Mouse (Mus musculus) spleen, embryonic (tissue): ENCODE data around the gene Vwa1.
"Not testable (repeated sequence)": the region's sequence is repeated elsewhere in the genome, so short reads cannot be mapped to it uniquely, and the experiment has no call there.

Experiments
- CTCF ChIA-PET: fragments of 350-600 bp; sonication (Branson Sonifier 250); formaldehyde crosslinking; loops from one replicate; lab custom pipeline; 2022; lab: Charles Lee

Gene Vwa1

DNA sequence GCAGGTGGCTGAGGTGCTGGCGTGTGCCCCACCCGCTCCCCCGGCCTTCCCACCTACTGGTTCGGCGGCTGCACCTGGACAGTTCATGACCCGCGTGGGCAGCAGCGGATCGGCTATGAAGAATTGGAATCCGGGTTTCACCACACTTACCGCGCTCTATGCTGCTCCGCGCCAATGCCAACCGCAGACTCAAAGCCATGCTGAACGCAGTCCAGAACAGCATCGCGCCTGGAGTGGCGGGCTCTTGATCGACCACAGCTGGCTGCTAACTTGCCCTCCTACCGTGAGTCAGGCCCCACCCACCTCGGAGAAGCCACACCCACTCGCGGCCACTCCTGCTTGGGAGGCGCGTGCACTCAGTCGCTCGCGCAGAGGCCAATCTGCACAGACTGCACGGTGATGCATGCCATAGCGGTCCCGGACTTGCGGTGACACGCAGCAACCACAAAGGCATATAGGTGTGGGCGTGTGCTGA is at the start of gene Vwa1:
Gene Vwa1 (minus strand): TSS at position 419 of the 475 bp plus-strand sequence.
- CTCF ChIA-PET: interaction anchor here (0.6 kb wide), 1 partner anchor 10 kb away, joined by 3 read pairs; no protein-coding TSS in a partner anchor

- CTCF ChIA-PET: no interaction called here
Measured at GRCm38 (mm10) chr4:155823443-155823842, 48.9 kb upstream of the Vwa1 start.

DNA sequence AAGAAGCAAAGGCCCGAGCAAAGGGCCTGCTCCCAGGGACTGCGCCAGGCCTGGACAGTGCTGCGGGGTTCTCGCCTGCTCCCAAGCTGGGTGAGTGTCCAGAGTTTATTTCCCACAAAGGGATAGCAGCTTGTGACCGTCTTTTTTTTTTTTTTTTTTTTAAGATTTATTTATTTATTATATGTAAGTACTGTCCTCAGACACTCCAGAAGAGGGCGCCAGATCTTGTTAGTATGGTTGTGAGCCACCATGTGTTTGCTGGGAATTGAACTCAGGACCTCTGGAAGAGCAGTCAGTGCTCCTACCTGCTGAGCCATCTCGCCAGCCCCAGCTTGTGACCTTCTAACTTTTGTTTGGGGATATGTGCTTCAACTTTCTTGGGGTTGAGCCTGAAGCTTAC is 46.5 kb upstream of the Vwa1 start:
- CTCF ChIA-PET: interaction anchor here (0.6 kb wide), 1 partner anchor 595 kb away, joined by 4 read pairs; no protein-coding TSS in a partner anchor

DNA sequence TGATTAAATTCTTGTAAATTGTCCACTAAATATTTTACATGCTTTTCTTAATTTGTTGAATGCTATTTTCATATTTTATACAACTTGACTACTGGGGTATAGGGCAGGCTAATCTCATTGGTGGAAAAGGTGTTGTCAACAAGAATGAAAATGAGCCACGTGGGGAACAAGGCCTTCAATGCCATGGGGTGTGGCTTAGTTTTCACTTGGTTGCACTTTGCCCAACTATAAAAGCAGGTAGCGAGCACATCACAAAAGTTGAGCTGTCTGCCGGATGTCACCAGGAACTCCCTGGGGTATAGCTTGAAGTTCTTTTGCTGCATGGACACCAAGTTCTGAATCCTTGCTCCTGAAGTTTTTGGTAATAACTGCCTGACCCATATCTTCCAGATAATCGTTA is 43.0 kb upstream of the Vwa1 start:
- CTCF ChIA-PET: no interaction called here

GRCm38 (mm10) chr4:155812665-155813181 is 38.2 kb upstream of the Vwa1 start:
- CTCF ChIA-PET: interaction anchor here (1.5 kb wide), 1 partner anchor 12 kb away, joined by 3 read pairs; no protein-coding TSS in a partner anchor

GRCm38 (mm10) chr4:155811929-155812664 is 37.6 kb upstream of the Vwa1 start, which contains the start of gene Ccnl2:
Ccnl2 (plus strand) TSS chr4:155812489.
- CTCF ChIA-PET: interaction anchor here (1.5 kb wide), 1 partner anchor 13 kb away, joined by 3 read pairs; no protein-coding TSS in a partner anchor

DNA sequence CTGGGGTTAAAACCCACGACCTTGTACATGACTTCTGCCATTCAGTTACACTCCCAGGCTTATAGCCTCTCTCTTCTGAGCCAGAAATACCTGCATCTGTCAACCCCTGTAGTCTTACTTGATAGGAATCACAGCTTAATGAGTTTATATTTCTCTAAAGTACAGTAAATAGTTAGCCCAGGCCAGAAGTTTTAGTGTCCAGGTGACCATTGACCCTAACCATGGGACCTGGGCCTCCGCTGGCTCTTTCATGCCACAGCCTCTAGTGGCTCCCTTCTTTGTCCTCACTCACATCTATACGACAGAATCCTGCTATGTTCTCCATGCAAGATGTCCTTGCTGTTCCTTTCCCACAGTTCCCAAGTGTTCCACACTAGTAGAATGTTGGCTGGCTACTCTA is 33.3 kb upstream of the Vwa1 start:
- CTCF ChIA-PET: no interaction called here

GRCm38 (mm10) chr4:155803340-155804041 is 29.0 kb upstream of the Vwa1 start:
- CTCF ChIA-PET: no interaction called here

- CTCF ChIA-PET: interaction anchor here (0.7 kb wide), 1 partner anchor 26 kb away, joined by 10 read pairs; no protein-coding TSS in a partner anchor
Measured at GRCm38 (mm10) chr4:155802741-155803339, 28.3 kb upstream of the Vwa1 start, which contains the start of gene Mrpl20. Mrpl20 (plus strand) TSS chr4:155802878.

GRCm38 (mm10) chr4:155802075-155802474 is 27.6 kb upstream of the Vwa1 start:
- CTCF ChIA-PET: interaction anchor here (0.7 kb wide), 1 partner anchor 25 kb away, joined by 10 read pairs; no protein-coding TSS in a partner anchor

DNA sequence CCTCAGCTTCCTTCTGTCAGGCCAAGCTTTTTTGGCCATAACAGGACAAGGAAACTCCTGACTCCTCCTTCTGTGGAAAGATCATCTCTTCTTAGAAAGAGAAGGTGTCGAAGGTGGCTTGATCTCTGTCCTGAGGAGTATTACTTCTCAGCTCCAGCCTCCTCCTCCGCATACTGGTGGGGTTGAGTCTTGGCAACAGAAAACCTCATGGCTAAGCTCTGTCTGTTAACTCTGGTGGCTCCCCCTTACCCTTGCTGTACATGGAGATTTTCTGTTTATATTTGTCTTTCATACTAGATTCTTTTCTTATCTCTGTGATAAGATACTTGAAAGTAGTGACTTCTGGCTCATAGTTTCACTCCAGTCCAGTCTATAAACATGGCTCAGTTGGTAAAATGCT is 19.2 kb upstream of the Vwa1 start:
- CTCF ChIA-PET: no interaction called here

GRCm38 (mm10) chr4:155791240-155791933 is 16.9 kb upstream of the Vwa1 start:
- CTCF ChIA-PET: no interaction called here

GRCm38 (mm10) chr4:155790650-155791161 is 16.2 kb upstream of the Vwa1 start:
- CTCF ChIA-PET: no interaction called here

GRCm38 (mm10) chr4:155790021-155790489 is 15.6 kb upstream of the Vwa1 start, which contains the start of gene Ankrd65:
Ankrd65 (plus strand) TSS chr4:155790439.
- CTCF ChIA-PET: no interaction called here

GRCm38 (mm10) chr4:155788833-155789232 is 14.3 kb upstream of the Vwa1 start:
- CTCF ChIA-PET: not testable (repeated sequence)

GRCm38 (mm10) chr4:155788300-155788699 is 13.8 kb upstream of the Vwa1 start:
- CTCF ChIA-PET: no interaction called here

GRCm38 (mm10) chr4:155785819-155786218 is 11.3 kb upstream of the Vwa1 start, which contains the start of gene Tmem88b:
Tmem88b (minus strand) TSS chr4:155785874.
- CTCF ChIA-PET: interaction anchor here (0.5 kb wide), 1 partner anchor 68 kb away, joined by 4 read pairs; no protein-coding TSS in a partner anchor

DNA sequence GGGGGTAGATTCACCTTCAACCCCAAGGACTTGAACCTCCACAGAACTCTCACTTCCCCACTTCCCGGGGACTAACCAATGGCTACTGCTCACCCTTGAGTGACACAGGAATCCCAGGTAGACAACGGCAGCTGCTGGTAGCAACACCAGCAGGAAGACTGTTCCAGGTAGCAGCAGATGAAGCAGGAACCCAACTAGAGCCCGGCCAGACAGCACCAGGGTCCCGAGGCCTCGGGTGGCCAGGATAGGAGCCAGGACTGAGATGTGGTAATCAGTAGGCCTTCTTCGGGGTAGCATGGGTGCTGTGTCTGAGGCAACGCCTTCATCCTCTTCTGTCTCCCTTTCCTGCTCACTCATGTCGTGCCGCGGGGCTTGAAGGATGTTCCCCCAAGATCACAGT is 10.7 kb upstream of the Vwa1 start:
- CTCF ChIA-PET: interaction anchor here (0.6 to 1.1 kb wide), 2 partner anchors 62 to 140 kb away, joined by 3 to 9 read pairs; partner anchors contain the start of gene Gm10563

GRCm38 (mm10) chr4:155784081-155784701 is 9.7 kb upstream of the Vwa1 start:
- CTCF ChIA-PET: interaction anchor here (0.6 to 1.1 kb wide), 3 partner anchors 10 to 114 kb away, joined by 3 to 4 read pairs (median 3); partner anchors contain the start of gene Vwa1
